Mouse (Mus musculus) pancreas, adult 10 weeks (tissue): ENCODE results near the gene Gna15. TPM values are rescaled to one million over a fixed set of nuclear protein-coding genes. Genes with fewer than 3 reads are reported as not detected.

Experiments
- polyA plus RNA-seq: library from polyadenylated mRNA; stranded (reverse); fragments of 350-450 nt; fragmentation: Illumina TruSeq; extraction: RNeasy Lipid Tissue Mini Kit (QIAGEN cat#74804); gene quantifications from one replicate; pipeline ENCODE4 v1.2.3, GENCODE M21; 2015; ENCODE audit warnings: low read depth, low replicate concordance; ENCODE audit not compliant: insufficient read depth

The Gna15 gene
- polyA plus RNA-seq = not detected

GRCm38 (mm10) chr10:81524051-81524605 is at the start of gene Gna15:
TSS of gene Gna15 (minus strand) at chr10:81524225.

GRCm38 (mm10) chr10:81559163-81559626 is 35.2 kb upstream of the Gna15 start, which contains the start of gene Aes:
TSS of gene Aes (plus strand) at chr10:81559488.

GRCm38 (mm10) chr10:81545161-81545747 is 21.2 kb upstream of the Gna15 start, which contains the start of gene Gna11:
TSS of gene Gna11 (minus strand) at chr10:81545190.

GRCm38 (mm10) chr10:81500032-81500431 is 24.0 kb downstream of the Gna15 start, which contains the start of gene S1pr4:
TSS of gene S1pr4 (minus strand) at chr10:81500132.

GRCm38 (mm10) chr10:81496264-81496901 is 27.6 kb downstream of the Gna15 start, which contains the start of gene Ncln:
TSS of gene Ncln (minus strand) at chr10:81496392.

GRCm38 (mm10) chr10:81482533-81482889 is 41.5 kb downstream of the Gna15 start, which contains the start of gene Celf5:
TSS of gene Celf5 (minus strand) at chr10:81482709.

GRCm38 (mm10) chr10:81455181-81455895 is 68.7 kb downstream of the Gna15 start, which contains the start of gene Nfic:
TSS of gene Nfic (minus strand) at chr10:81455635.

Other genes with a start within 250 kb of the Gna15 start
- 3.9 TPM for gene Tjp3, start 232.6 kb downstream of the Gna15 start, polyA plus RNA-seq
- gene Pip5k1c, start 231.3 kb downstream of the Gna15 start, polyA plus RNA-seq = 15.5 TPM
- gene Cactin, start 203.1 kb downstream of the Gna15 start, polyA plus RNA-seq = 7.9 TPM
- gene Tbxa2r, start 195.5 kb downstream of the Gna15 start, polyA plus RNA-seq = 3.4 TPM
- 1.4 TPM for gene Gipc3, start 181.0 kb downstream of the Gna15 start, polyA plus RNA-seq
- gene Hmg20b, start 173.7 kb downstream of the Gna15 start, polyA plus RNA-seq = 22.8 TPM
- gene Mfsd12, start 166.7 kb downstream of the Gna15 start, polyA plus RNA-seq = 1.9 TPM
- not detected for gene 4930404N11Rik, start 158.4 kb downstream of the Gna15 start, polyA plus RNA-seq
- gene Fzr1, start 145.7 kb downstream of the Gna15 start, polyA plus RNA-seq = 5.1 TPM
- gene Dohh, start 139.8 kb downstream of the Gna15 start, polyA plus RNA-seq = 9.1 TPM
- 2.6 TPM for gene Gm48551, start 139.8 kb downstream of the Gna15 start, polyA plus RNA-seq
- 3.4 TPM for gene Gm48552, start 135.2 kb downstream of the Gna15 start, polyA plus RNA-seq
- gene Smim24, start 131.2 kb downstream of the Gna15 start, polyA plus RNA-seq = 23.5 TPM
- 11.0 TPM for gene Nfic, start 68.6 kb downstream of the Gna15 start, polyA plus RNA-seq
- 0.76 TPM for gene Celf5, start 41.5 kb downstream of the Gna15 start, polyA plus RNA-seq
- gene Ncln, start 27.8 kb downstream of the Gna15 start, polyA plus RNA-seq = 25.2 TPM
- 1.3 TPM for gene S1pr4, start 24.1 kb downstream of the Gna15 start, polyA plus RNA-seq
- gene Gna11, start 21.0 kb upstream of the Gna15 start, polyA plus RNA-seq = 17.4 TPM
- 218 TPM for gene Aes, start 35.3 kb upstream of the Gna15 start, polyA plus RNA-seq
- 44.6 TPM for gene Tle2, start 50.3 kb upstream of the Gna15 start, polyA plus RNA-seq
- gene Tle6, start 76.8 kb upstream of the Gna15 start, polyA plus RNA-seq = 236 TPM
- gene BC025920, start 82.0 kb upstream of the Gna15 start, polyA plus RNA-seq = 0.87 TPM
- gene Sirt6, start 103.6 kb upstream of the Gna15 start, polyA plus RNA-seq = 5.6 TPM
- gene Ankrd24, start 104.3 kb upstream of the Gna15 start, polyA plus RNA-seq = 62.0 TPM
- gene Gm10778, start 124.8 kb upstream of the Gna15 start, polyA plus RNA-seq = 0.66 TPM
- gene Zfp433, start 180.6 kb upstream of the Gna15 start, polyA plus RNA-seq = 1.2 TPM
- gene Gm3055, start 246.9 kb upstream of the Gna15 start, polyA plus RNA-seq = 2.0 TPM